Mouse (Mus musculus): Measurements from ENCODE around the gene Prkcsh.

- TF ChIP-seq CHD2 (IDR thresholded peaks at IDR 0.05; ENCODE audit: low read depth, low read length) = no peak
- TF ChIP-seq ZC3H11A (IDR thresholded peaks at IDR 0.05; ENCODE audit: borderline replicate concordance, low read depth, low read length) = no peak
Measured at GRCm38 (mm10) chr9:21960135-21960534, 42.5 kb upstream of the Prkcsh start.
